Mouse (Mus musculus): ENCODE measurements around the gene Grk2. TPM values are rescaled to one million over a fixed set of nuclear protein-coding genes. Genes with fewer than 3 reads are reported as not detected.
A peak's percentile ranks its signal among the peaks of the same experiment; 100 is the strongest.

Gene Grk2
- polyA plus RNA-seq, 1 experiment from 2014 or later: 12.5 TPM

DNA sequence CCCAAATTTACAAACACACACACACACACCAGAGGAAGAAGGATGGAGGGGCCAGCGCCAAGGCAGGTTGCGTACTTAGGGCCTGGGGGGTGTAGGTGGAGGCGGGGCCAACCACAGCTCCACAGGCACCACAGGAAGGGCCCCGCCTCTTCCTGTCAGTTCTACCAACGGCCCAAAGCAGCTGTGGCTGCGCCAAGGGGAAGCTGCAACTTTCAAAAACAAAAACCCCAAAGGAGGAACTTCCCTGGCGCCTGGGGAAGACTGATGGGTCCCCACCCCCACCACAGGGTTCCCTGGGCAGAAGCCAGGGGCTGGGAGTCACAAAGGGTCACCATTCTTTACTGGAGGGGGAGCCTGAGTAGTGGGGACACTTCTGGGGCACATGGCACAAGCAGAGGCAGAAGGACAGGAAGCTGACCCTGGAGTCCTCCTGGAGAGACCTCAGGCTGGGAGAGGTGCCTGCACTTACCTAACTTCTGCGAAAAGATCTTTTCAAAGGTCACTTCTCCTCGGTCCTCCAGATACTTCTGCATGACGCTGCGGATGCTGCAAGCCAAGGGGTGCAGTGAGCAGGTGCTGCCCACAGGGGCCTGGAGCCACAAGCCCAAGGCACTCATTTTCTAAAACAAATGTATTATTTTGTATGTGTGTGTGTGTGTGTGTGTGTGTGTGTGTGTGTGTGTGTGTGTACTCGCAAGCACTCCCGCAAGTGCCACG lies 11.5 kb downstream of the Grk2 start:
- WGBS: 63% methylated on average over 14 of the region's 14 CpGs
- no peak overlapping the region for H3K27ac ChIP-seq (ENCODE audit: low read depth, low read length)

GRCm38 (mm10) chr19:4291161-4291560 lies 14.9 kb downstream of the Grk2 start:
- H3K27me3 ChIP-seq (ENCODE audit: control insufficient read depth, insufficient read depth, low read length): no peaks in the 10 kb centered on the region
- no peaks in the 10 kb centered on the region for H3K9me3 ChIP-seq (ENCODE audit: control insufficient read depth, low read length)
- H3K4me2 ChIP-seq (replicated peaks; ENCODE audit: low read depth, low read length): no peak overlapping the region
- no peak overlapping the region for H3K9ac ChIP-seq (ENCODE audit: low read depth, low read length)
- peaks cover 22% of the 10 kb centered on the region for H3K36me3 ChIP-seq (ENCODE audit: control insufficient read depth, insufficient read depth, low read length)
- ATAC-seq (ENCODE audit: low FRiP score) (no peak), DNase-seq (ENCODE audit: low spot score) (no peak)
- H3K27ac ChIP-seq (ENCODE audit: low read depth, low read length): no peak overlapping the region; the same call in 1 of the 2 replicates
- WGBS: 94% methylated on average over 11 of the region's 11 CpGs
- H3K4me1 ChIP-seq (replicated peaks; ENCODE audit: control insufficient read depth, insufficient read depth, low read length): no peaks in the 10 kb centered on the region
- no peak overlapping the region for H3K4me3 ChIP-seq (ENCODE audit: low read depth, low read length)

More for the DNA sequence above, 11.5 kb downstream of the Grk2 start:
- no peaks in the 10 kb centered on the region for H3K27me3 ChIP-seq (ENCODE audit: control insufficient read depth, insufficient read depth, low read length)
- H3K36me3 ChIP-seq (ENCODE audit: control insufficient read depth, insufficient read depth, low read length): peaks cover 13% of the 10 kb centered on the region
- no peak overlapping the region for H3K4me3 ChIP-seq (ENCODE audit: low read depth, low read length)
- ATAC-seq (ENCODE audit: low FRiP score) (no peak), DNase-seq (ENCODE audit: low spot score) (no peak)
- H3K4me2 ChIP-seq (replicated peaks; ENCODE audit: low read depth, low read length): no peak overlapping the region
- no peaks in the 10 kb centered on the region for H3K4me1 ChIP-seq (replicated peaks; ENCODE audit: control insufficient read depth, insufficient read depth, low read length)
- H3K9me3 ChIP-seq (ENCODE audit: control insufficient read depth, low read length): no peaks in the 10 kb centered on the region
- no peak overlapping the region for H3K9ac ChIP-seq (ENCODE audit: low read depth, low read length)

GRCm38 (mm10) chr19:4290749-4291148 lies 15.3 kb downstream of the Grk2 start:
- Histone ChIP-seq H3K36me3 (ENCODE audit: control insufficient read depth, insufficient read depth, low read length) (peaks cover 25% of the 10 kb centered on the region), H3K4me1 (replicated peaks; ENCODE audit: control insufficient read depth, insufficient read depth, low read length) (no peaks in the 10 kb centered on the region), H3K4me3 (ENCODE audit: low read depth, low read length) (no peak overlapping the region), H3K27ac (ENCODE audit: low read depth, low read length) (no peak overlapping the region; the same call in 1 of the 2 replicates), H3K27me3 (ENCODE audit: control insufficient read depth, insufficient read depth, low read length) (no peaks in the 10 kb centered on the region), H3K4me2 (replicated peaks; ENCODE audit: low read depth, low read length) (no peak overlapping the region), H3K9me3 (ENCODE audit: control insufficient read depth, low read length) (no peaks in the 10 kb centered on the region), H3K9ac (ENCODE audit: low read depth, low read length) (no peak overlapping the region)
- WGBS: 62% methylated on average over 15 of the region's 15 CpGs
- DNase-seq (ENCODE audit: low spot score) (no peak), ATAC-seq (ENCODE audit: low FRiP score) (peak; percentile 66)

- Histone ChIP-seq H3K27ac (ENCODE audit: low read depth, low read length) (no peak overlapping the region), H3K4me2 (replicated peaks; ENCODE audit: low read depth, low read length) (no peak overlapping the region)
- ATAC-seq (ENCODE audit: low FRiP score): no peak
Measured at GRCm38 (mm10) chr19:4283653-4284052, 22.4 kb downstream of the Grk2 start.

DNA sequence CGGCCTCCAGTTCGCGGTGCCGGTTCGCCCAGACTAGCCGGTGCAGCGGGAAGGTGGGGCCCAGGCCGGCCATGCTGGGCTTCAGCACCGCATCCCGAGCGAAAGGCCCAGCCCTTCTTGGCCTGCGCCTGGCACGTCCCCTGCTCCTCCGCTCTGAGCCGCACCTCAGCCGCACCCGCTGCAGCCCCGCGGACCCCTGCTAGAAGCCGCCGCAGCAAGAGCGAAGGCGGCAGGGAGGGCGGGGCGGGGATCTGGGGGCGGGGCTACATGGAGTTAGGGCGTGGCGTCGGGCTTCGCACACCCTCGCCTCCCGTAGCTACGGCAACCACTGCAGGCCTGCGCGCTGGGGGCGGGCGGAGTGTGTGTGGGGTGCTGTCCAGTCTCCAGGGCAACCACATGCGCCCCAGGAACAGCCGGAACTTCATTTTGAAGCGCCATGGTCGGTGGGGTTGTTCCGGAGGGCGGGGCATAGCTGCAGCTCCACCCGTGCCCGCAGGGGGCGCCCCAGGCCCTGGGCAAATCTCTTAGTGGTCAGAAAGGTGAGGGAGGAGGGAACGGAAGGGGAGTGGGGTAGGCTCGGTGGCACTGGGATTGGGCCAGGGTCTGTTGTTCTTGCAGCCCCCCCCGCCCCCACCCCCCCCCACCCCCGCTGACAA lies 23.0 kb downstream of the Grk2 start, which contains the start of gene Ankrd13d:
Ankrd13d (minus strand) TSS at position 240 of the 656 bp plus-strand sequence.
- Histone ChIP-seq H3K4me1 (replicated peaks; ENCODE audit: control insufficient read depth, insufficient read depth, low read length) (0 out of 2 replicates have a peak, but pooled peaks cover 3% of the 10 kb centered on the region), H3K9ac (ENCODE audit: low read depth, low read length) (peak within 1 kb of the TSS; percentile 66), H3K27ac (ENCODE audit: low read depth, low read length) (no peak within 1 kb of the TSS), H3K27me3 (ENCODE audit: control insufficient read depth, insufficient read depth, low read length) (no peaks in the 10 kb centered on the region), H3K9me3 (ENCODE audit: control insufficient read depth, low read length) (no peaks in the 10 kb centered on the region), H3K4me2 (replicated peaks; ENCODE audit: low read depth, low read length) (peak within 1 kb of the TSS; percentile 76), H3K4me3 (ENCODE audit: low read depth, low read length) (peak within 1 kb of the TSS; percentile 53), H3K36me3 (ENCODE audit: control insufficient read depth, insufficient read depth, low read length) (peaks cover 5% of the 10 kb centered on the region)
- WGBS: under 1% methylated on average over 43 of the region's 50 CpGs
- DNase-seq (ENCODE audit: low spot score): peak; percentile 92
- peak; percentile 96 for ATAC-seq (ENCODE audit: low FRiP score)

More at GRCm38 (mm10) chr19:4283653-4284052, 22.4 kb downstream of the Grk2 start:
- Histone ChIP-seq H3K27me3 (ENCODE audit: control insufficient read depth, insufficient read depth, low read length) (no peaks in the 10 kb centered on the region), H3K36me3 (ENCODE audit: control insufficient read depth, insufficient read depth, low read length) (peaks cover 5% of the 10 kb centered on the region), H3K4me3 (ENCODE audit: low read depth, low read length) (peak overlapping the region; percentile 53), H3K4me1 (replicated peaks; ENCODE audit: control insufficient read depth, insufficient read depth, low read length) (0 out of 2 replicates have a peak, but pooled peaks cover 3% of the 10 kb centered on the region), H3K9ac (ENCODE audit: low read depth, low read length) (no peak overlapping the region), H3K9me3 (ENCODE audit: control insufficient read depth, low read length) (no peaks in the 10 kb centered on the region)
- DNase-seq (ENCODE audit: low spot score): no peak
- 49% methylated on average over 7 of the region's 7 CpGs for WGBS

DNA sequence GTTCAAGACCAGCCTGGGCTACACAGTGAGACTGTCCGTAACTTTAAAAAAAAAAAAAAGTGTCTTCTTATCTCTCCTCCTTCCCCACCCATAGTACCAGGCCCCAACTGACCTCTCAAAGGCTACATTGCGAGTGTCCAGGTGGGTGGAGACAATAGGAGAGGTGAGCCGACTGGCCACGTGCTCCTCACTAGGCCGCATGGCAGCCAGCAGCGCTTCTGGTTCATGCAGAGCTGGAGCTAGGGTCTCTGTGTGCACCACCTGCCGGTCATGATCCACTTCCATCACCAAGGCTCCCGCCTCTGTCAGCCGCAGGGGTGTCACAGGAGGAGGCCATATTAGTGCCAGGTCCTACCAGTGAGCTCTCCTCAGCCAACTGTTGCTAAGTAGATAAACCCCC lies 25.6 kb downstream of the Grk2 start:
- H3K4me2 ChIP-seq (replicated peaks; ENCODE audit: low read depth, low read length): no peak overlapping the region

GRCm38 (mm10) chr19:4279487-4279886 lies 26.5 kb downstream of the Grk2 start:
- no peaks in the 10 kb centered on the region for H3K36me3 ChIP-seq (ENCODE audit: control insufficient read depth, insufficient read depth, low read length)
- no peak overlapping the region for H3K27ac ChIP-seq (ENCODE audit: low read depth, low read length)
- DNase-seq (ENCODE audit: low spot score) (no peak), ATAC-seq (ENCODE audit: low FRiP score) (no peak)
- H3K4me3 ChIP-seq (ENCODE audit: low read depth, low read length): no peak overlapping the region
- no peak overlapping the region for H3K4me2 ChIP-seq (replicated peaks; ENCODE audit: low read depth, low read length)
- H3K9ac ChIP-seq (ENCODE audit: low read depth, low read length): no peak overlapping the region
- no peaks in the 10 kb centered on the region for H3K27me3 ChIP-seq (ENCODE audit: control insufficient read depth, insufficient read depth, low read length)
- WGBS: 95% methylated on average over 1 of the region's 1 CpGs
- H3K9me3 ChIP-seq (ENCODE audit: control insufficient read depth, low read length): no peaks in the 10 kb centered on the region
- H3K4me1 ChIP-seq (replicated peaks; ENCODE audit: control insufficient read depth, insufficient read depth, low read length): 0 out of 2 replicates have a peak, but pooled peaks cover 3% of the 10 kb centered on the region

More for the DNA sequence above, 25.6 kb downstream of the Grk2 start:
- H3K9me3 ChIP-seq (ENCODE audit: control insufficient read depth, low read length): no peaks in the 10 kb centered on the region
- no peaks in the 10 kb centered on the region for H3K27me3 ChIP-seq (ENCODE audit: control insufficient read depth, insufficient read depth, low read length)
- H3K4me3 ChIP-seq (ENCODE audit: low read depth, low read length): no peak overlapping the region
- WGBS: 94% methylated on average over 9 of the region's 9 CpGs
- DNase-seq (ENCODE audit: low spot score): no peak
- no peak overlapping the region for H3K9ac ChIP-seq (ENCODE audit: low read depth, low read length)
- H3K36me3 ChIP-seq (ENCODE audit: control insufficient read depth, insufficient read depth, low read length): no peaks in the 10 kb centered on the region
- no peak overlapping the region for H3K27ac ChIP-seq (ENCODE audit: low read depth, low read length)
- ATAC-seq (ENCODE audit: low FRiP score): no peak
- 0 out of 2 replicates have a peak, but pooled peaks cover 3% of the 10 kb centered on the region for H3K4me1 ChIP-seq (replicated peaks; ENCODE audit: control insufficient read depth, insufficient read depth, low read length)

DNA sequence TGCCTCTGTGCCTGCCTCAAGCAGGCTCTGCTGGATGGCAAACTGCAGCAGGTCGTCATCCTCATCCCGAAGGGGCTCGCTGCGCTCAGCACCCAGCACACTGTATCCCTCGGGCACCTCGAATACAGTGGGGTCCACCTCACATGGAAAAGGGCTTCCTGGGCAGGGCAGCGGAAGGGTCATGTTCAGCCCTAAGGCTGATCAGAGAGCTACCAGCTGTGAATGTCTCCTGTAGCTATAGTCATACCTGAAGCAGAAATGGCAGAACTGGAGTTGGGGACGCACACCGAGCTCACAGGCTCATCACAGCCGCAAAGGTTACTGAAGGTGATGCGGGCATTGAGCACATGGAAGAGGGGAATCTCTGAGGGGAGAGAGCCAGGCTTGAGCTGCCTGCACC lies 35.0 kb downstream of the Grk2 start:
- DNase-seq (ENCODE audit: low spot score) (no peak), ATAC-seq (ENCODE audit: low FRiP score) (no peak)
- 93% methylated on average over 11 of the region's 11 CpGs for WGBS
- Histone ChIP-seq H3K9me3 (ENCODE audit: control insufficient read depth, low read length) (no peaks in the 10 kb centered on the region), H3K4me3 (ENCODE audit: low read depth, low read length) (no peak overlapping the region), H3K27ac (ENCODE audit: low read depth, low read length) (no peak overlapping the region), H3K4me2 (replicated peaks; ENCODE audit: low read depth, low read length) (no peak overlapping the region), H3K36me3 (ENCODE audit: control insufficient read depth, insufficient read depth, low read length) (no peaks in the 10 kb centered on the region), H3K27me3 (ENCODE audit: control insufficient read depth, insufficient read depth, low read length) (peaks cover 16% of the 10 kb centered on the region), H3K9ac (ENCODE audit: low read depth, low read length) (no peak overlapping the region), H3K4me1 (replicated peaks; ENCODE audit: control insufficient read depth, insufficient read depth, low read length) (0 out of 2 replicates have a peak, but pooled peaks cover 3% of the 10 kb centered on the region)
